Mouse (Mus musculus): ENCODE measurements around the gene Pmel.

DNA sequence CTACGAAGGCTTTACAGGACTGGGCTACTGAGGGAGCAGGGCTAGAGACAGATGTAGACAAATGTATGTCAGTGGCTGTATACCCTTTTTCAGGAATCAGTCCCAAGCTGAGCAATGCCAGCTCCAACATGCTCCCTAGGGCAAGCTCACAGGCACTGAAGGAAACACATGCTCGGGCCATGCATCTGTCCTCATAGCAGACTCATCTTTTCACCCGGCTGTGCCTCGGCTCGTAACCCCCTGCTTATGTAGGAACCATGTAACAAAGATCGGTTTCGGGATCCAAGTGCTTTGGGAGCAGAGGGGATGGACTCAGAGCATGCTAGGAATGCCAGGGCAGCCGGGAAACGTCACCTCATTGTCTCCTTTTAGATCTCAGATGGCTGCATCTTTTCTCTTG is 44.5 kb upstream of the Pmel start:
- TF ChIP-seq MAX (IDR thresholded peaks at IDR 0.05) (no peak), CTCF (IDR thresholded peaks at IDR 0.05; ENCODE audit: control insufficient read depth, insufficient read depth, insufficient read length) (no peak), USF1 (IDR thresholded peaks at IDR 0.05; ENCODE audit: low read depth) (no peak)
